Mouse (Mus musculus): ENCODE results near the gene Asb7.

DNA sequence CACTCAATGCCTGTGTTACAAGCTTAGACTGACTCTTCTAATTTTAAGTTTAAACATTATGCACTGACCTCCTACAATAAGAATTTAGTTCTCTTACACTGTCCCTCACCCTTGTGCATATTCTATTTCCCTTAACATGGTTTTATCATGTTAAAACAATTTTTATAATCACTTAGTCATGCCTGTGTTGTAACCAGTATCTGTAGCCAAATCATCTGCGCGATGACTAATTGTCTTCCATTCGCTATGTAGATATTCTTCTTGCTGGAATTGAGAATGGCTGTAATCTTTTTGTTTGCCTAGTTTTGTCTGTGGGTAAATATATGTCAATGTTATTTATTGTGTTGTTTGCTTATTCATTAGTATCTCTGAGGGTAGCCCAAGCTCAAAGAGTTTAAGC is 91.5 kb downstream of the Asb7 start:
- TF ChIP-seq CTCF (conservative IDR thresholded peaks at IDR 0.05; ENCODE audit: insufficient read depth, insufficient read length, low read depth, low read length) (no peak), POLR2A (IDR thresholded peaks at IDR 0.05; ENCODE audit: low read depth, low read length) (no peak)

All from kidney, adult 2 months (tissue).